Mouse (Mus musculus) intestine, postnatal 0 days (tissue): Measurements from ENCODE around the gene Gpr25. TPM values are rescaled to one million over a fixed set of nuclear protein-coding genes. Genes with fewer than 3 reads are reported as not detected.
A peak's percentile ranks its signal among the peaks of the same experiment; 100 is the strongest.

ENCODE experiments used
- ATAC-seq: fragments of 200-750 bp; cut with Nextera tagmentation; 2 replicates; pipeline ENCODE4 v1.8.0; 2017; ENCODE audit warnings: mild to moderate bottlenecking, moderate TSS enrichment, moderate library complexity
- H3K27ac ChIP-seq: fragments of 300-500 bp; sonication (generic); 2 replicates; pipeline ENCODE4 v1.5.1; 2014; ENCODE audit warnings: mild to moderate bottlenecking, low read depth, low read length, moderate library complexity
- H3K27me3 ChIP-seq: fragments of 300-500 bp; sonication (generic); replicated peaks from 2 replicates; pipeline ENCODE4 v1.6.1; 2014; ENCODE audit warnings: low read length, mixed read lengths; ENCODE audit not compliant: control insufficient read depth, insufficient read depth
- H3K36me3 ChIP-seq: fragments of 300-500 bp; sonication (generic); 2 replicates; pipeline ENCODE4 v1.6.1; 2014; ENCODE audit warnings: mild to moderate bottlenecking, moderate library complexity; ENCODE audit not compliant: control insufficient read depth, insufficient read depth
- H3K4me1 ChIP-seq: fragments of 300-500 bp; sonication (generic); replicated peaks from 2 replicates; pipeline ENCODE4 v1.6.1; 2014; ENCODE audit warnings: antibody characterized with exemption, low read length, mixed read lengths; ENCODE audit not compliant: control insufficient read depth, insufficient read depth
- H3K4me2 ChIP-seq: fragments of 300-500 bp; sonication (generic); replicated peaks from 2 replicates; pipeline ENCODE4 v1.6.1; 2014; ENCODE audit warnings: low read depth, mild to moderate bottlenecking, moderate library complexity
- H3K4me3 ChIP-seq: fragments of 300-500 bp; sonication (generic); 2 replicates; pipeline ENCODE4 v1.5.1; 2014; ENCODE audit warnings: low read depth, low read length
- H3K9ac ChIP-seq: fragments of 300-500 bp; sonication (generic); 2 replicates; pipeline ENCODE4 v1.6.1; 2014; ENCODE audit warnings: mild to moderate bottlenecking, low read depth, low read length
- H3K9me3 ChIP-seq: fragments of 300-500 bp; sonication (generic); 2 replicates; pipeline ENCODE4 v1.6.1; 2016; ENCODE audit warnings: mixed run types; ENCODE audit not compliant: control insufficient read depth
- CTCF ChIP-seq: sonication (generic); IDR thresholded peaks from 2 replicates; pipeline ENCODE4 v1.5.1; 2016; ENCODE audit warnings: low read depth, mild to moderate bottlenecking, control low read depth, antibody characterized with exemption, moderate library complexity
- WGBS: fragments of 180-500 bp; shearing (Covaris S2); extraction: QIAGEN DNeasy Blood & Tissue Kit; methylation state at CpG from one replicate; pipeline ENCODE4 v1.1.7; 2014; 5-methylcytosine and 5-hydroxymethylcytosine counted together
- polyA plus RNA-seq: library from polyadenylated mRNA; unstranded; fragments of >200 nt; fragmentation: Nextera tagmentation; extraction: Ambion mirVana; gene quantifications from 2 replicates; pipeline ENCODE4 v1.2.1, GENCODE M21; 2015

Gpr25 gene
- polyA plus RNA-seq, 1 experiment from 2014 or later: not detected

DNA sequence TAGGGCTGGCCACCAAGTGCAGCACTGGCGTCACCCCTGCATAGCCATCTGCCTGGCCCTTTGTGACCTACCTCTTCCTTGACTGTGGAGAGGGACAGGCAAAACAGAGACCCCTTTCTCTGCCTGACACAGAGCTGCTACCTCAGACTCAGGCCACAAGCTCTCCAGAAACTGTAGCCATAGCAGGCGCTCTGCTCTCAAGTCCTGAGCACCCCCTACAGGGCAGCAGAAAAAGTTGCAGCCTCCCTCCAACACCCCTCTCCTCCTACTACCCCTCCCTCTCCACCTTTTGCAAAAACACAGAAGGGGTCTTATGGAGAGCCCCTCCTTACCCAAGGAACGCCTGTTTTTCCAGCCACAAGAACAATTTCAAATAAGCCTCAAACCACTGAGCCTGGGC, 47.9 kb downstream of the Gpr25 start, which contains the start of gene Mroh3:
Gene Mroh3 (minus strand): TSS at position 26 of the 400 bp plus-strand sequence.
- ATAC-seq: no peak
- Histone ChIP-seq H3K4me2 (no peak within 1 kb of the TSS), H3K27me3 (no peaks in the 10 kb centered on the region), H3K36me3 (peaks cover 30% of the 10 kb centered on the region), H3K9me3 (no peaks in the 10 kb centered on the region), H3K9ac (no peak within 1 kb of the TSS), H3K4me3 (no peak within 1 kb of the TSS), H3K27ac (no peak within 1 kb of the TSS), H3K4me1 (no peaks in the 10 kb centered on the region)
- 59% methylated on average over 3 of the region's 3 CpGs for WGBS
- TF ChIP-seq CTCF: peak; percentile 80

Other genes starting within 250 kb of the Gpr25 start
- gene Ascl5, start 210.1 kb downstream of the Gpr25 start, polyA plus RNA-seq: not detected in 2 replicates
- gene Cacna1s, start 208.1 kb downstream of the Gpr25 start, polyA plus RNA-seq: 0.08 and 0.22 TPM in 2 replicates
- 5.5 and 6.4 TPM in 2 replicates for gene Kif21b, start 129.5 kb downstream of the Gpr25 start, polyA plus RNA-seq
- gene Mroh3, start 48.0 kb downstream of the Gpr25 start, polyA plus RNA-seq: 0.04 and 0.25 TPM in 2 replicates
- gene Inava, start 26.6 kb downstream of the Gpr25 start, polyA plus RNA-seq: 15.8 and 18.3 TPM in 2 replicates
- gene Camsap2, start 85.2 kb upstream of the Gpr25 start, polyA plus RNA-seq: 3.3 and 3.6 TPM in 2 replicates
- gene Ddx59, start 154.4 kb upstream of the Gpr25 start, polyA plus RNA-seq: 6.0 and 6.8 TPM in 2 replicates
- gene Kif14, start 205.5 kb upstream of the Gpr25 start, polyA plus RNA-seq: 0.50 and 0.58 TPM in 2 replicates